Mouse (Mus musculus): ENCODE data around the gene Actb. TPM values are rescaled to one million over a fixed set of nuclear protein-coding genes. Genes with fewer than 3 reads are reported as not detected.
A peak's percentile ranks its signal among the peaks of the same experiment; 100 is the strongest.

The Actb gene
- total and polyA plus RNA-seq, 2 experiments from 2014 or later, result 5,744 to 19,349 TPM

GRCm38 (mm10) chr5:142886761-142887160 lies 19.8 kb downstream of the Actb start:
- WGBS, result 95% methylated on average over 20 of the region's 20 CpGs

GRCm38 (mm10) chr5:142886181-142886580 lies 20.4 kb downstream of the Actb start:
- Histone ChIP-seq H3K4me3 (ENCODE audit: low read depth, low read length) (no peak overlapping the region), H3K4me1 (ENCODE audit: insufficient read depth) (no peaks in the 10 kb centered on the region), H3K4me2 (ENCODE audit: low read depth) (no peak overlapping the region), H3K27me3 (ENCODE audit: insufficient read depth, low read length) (no peaks in the 10 kb centered on the region), H3K9me3 (ENCODE audit: low read length) (no peaks in the 10 kb centered on the region), H3K27ac (ENCODE audit: low read depth, low read length) (no peak overlapping the region), H3K36me3 (ENCODE audit: insufficient read depth) (peaks cover 32% of the 10 kb centered on the region), H3K9ac (no peak overlapping the region)
- ATAC-seq, result no peak
- WGBS, result 99% methylated on average over 19 of the region's 19 CpGs
- DNase-seq, result no peak
- TF ChIP-seq CTCF (IDR thresholded peaks at IDR 0.05; ENCODE audit: low read depth), result no peak

More at GRCm38 (mm10) chr5:142886761-142887160, 19.8 kb downstream of the Actb start:
- ATAC-seq (no peak), DNase-seq (no peak)
- Histone ChIP-seq H3K4me3 (ENCODE audit: low read depth, low read length) (no peak overlapping the region), H3K4me1 (ENCODE audit: insufficient read depth) (no peaks in the 10 kb centered on the region), H3K36me3 (ENCODE audit: insufficient read depth) (peaks cover 32% of the 10 kb centered on the region), H3K27me3 (ENCODE audit: insufficient read depth, low read length) (no peaks in the 10 kb centered on the region), H3K4me2 (ENCODE audit: low read depth) (no peak overlapping the region), H3K9me3 (ENCODE audit: low read length) (no peaks in the 10 kb centered on the region), H3K27ac (ENCODE audit: low read depth, low read length) (no peak overlapping the region), H3K9ac (no peak overlapping the region)
- TF ChIP-seq CTCF (IDR thresholded peaks at IDR 0.05; ENCODE audit: low read depth), result no peak

- ATAC-seq, result no peak
- no peak overlapping the region for H3K9ac ChIP-seq
- DNase-seq, result no peak
- TF ChIP-seq CTCF (IDR thresholded peaks at IDR 0.05; ENCODE audit: low read depth), result no peak
- H3K27ac ChIP-seq (ENCODE audit: low read depth, low read length), result no peak overlapping the region
- no peak overlapping the region for H3K4me2 ChIP-seq (ENCODE audit: low read depth)
- H3K9me3 ChIP-seq (ENCODE audit: low read length), result no peaks in the 10 kb centered on the region
- WGBS, result 95% methylated on average over 11 of the region's 11 CpGs
- H3K4me3 ChIP-seq (ENCODE audit: low read depth, low read length), result no peak overlapping the region
- no peaks in the 10 kb centered on the region for H3K27me3 ChIP-seq (ENCODE audit: insufficient read depth, low read length)
- H3K36me3 ChIP-seq (ENCODE audit: insufficient read depth), result peaks cover 40% of the 10 kb centered on the region
- 0 out of 2 replicates have a peak, but pooled peaks cover 3% of the 10 kb centered on the region for H3K4me1 ChIP-seq (ENCODE audit: insufficient read depth)
These were observed 24.1 kb downstream of the Actb start for GRCm38 (mm10) chr5:142882471-142882870.

- Histone ChIP-seq H3K4me3 (ENCODE audit: low read depth, low read length) (no peak overlapping the region), H3K9me3 (ENCODE audit: low read length) (no peaks in the 10 kb centered on the region), H3K27me3 (ENCODE audit: insufficient read depth, low read length) (no peaks in the 10 kb centered on the region), H3K27ac (ENCODE audit: low read depth, low read length) (no peak overlapping the region), H3K36me3 (ENCODE audit: insufficient read depth) (peaks cover 37% of the 10 kb centered on the region), H3K4me2 (ENCODE audit: low read depth) (no peak overlapping the region), H3K4me1 (ENCODE audit: insufficient read depth) (0 out of 2 replicates have a peak, but pooled peaks cover 3% of the 10 kb centered on the region), H3K9ac (no peak overlapping the region)
- no peak for ATAC-seq
- no peak for DNase-seq
- WGBS, result 83% methylated on average over 8 of the region's 8 CpGs
- TF ChIP-seq CTCF (IDR thresholded peaks at IDR 0.05; ENCODE audit: low read depth), result no peak
These were observed 24.6 kb downstream of the Actb start for GRCm38 (mm10) chr5:142881936-142882335.

GRCm38 (mm10) chr5:142880806-142881516 lies 25.6 kb downstream of the Actb start:
- DNase-seq (no peak), ATAC-seq (no peak)
- H3K27me3 ChIP-seq (ENCODE audit: insufficient read depth, low read length), result no peaks in the 10 kb centered on the region
- WGBS, result 25% methylated on average over 13 of the region's 13 CpGs
- H3K4me2 ChIP-seq (ENCODE audit: low read depth), result no peak overlapping the region
- H3K4me1 ChIP-seq (ENCODE audit: insufficient read depth), result 0 out of 2 replicates have a peak, but pooled peaks cover 3% of the 10 kb centered on the region
- no peak overlapping the region for H3K9ac ChIP-seq
- H3K36me3 ChIP-seq (ENCODE audit: insufficient read depth), result peaks cover 30% of the 10 kb centered on the region
- TF ChIP-seq CTCF (IDR thresholded peaks at IDR 0.05; ENCODE audit: low read depth), result no peak
- H3K9me3 ChIP-seq (ENCODE audit: low read length), result no peaks in the 10 kb centered on the region
- H3K4me3 ChIP-seq (ENCODE audit: low read depth, low read length), result no peak overlapping the region
- 0 out of 2 replicates have a peak overlapping the region, but pooled peaks have one; percentile 35 for H3K27ac ChIP-seq (ENCODE audit: low read depth, low read length)

- TF ChIP-seq CTCF (IDR thresholded peaks at IDR 0.05; ENCODE audit: low read depth), result peak; percentile 17
- H3K4me2 ChIP-seq (ENCODE audit: low read depth), result no peak overlapping the region
- H3K9me3 ChIP-seq (ENCODE audit: low read length), result no peaks in the 10 kb centered on the region
- H3K27me3 ChIP-seq (ENCODE audit: insufficient read depth, low read length), result no peaks in the 10 kb centered on the region
- H3K9ac ChIP-seq, result no peak overlapping the region
- no peak for DNase-seq
- no peak; the same call in 1 of the 2 replicates for ATAC-seq
- H3K27ac ChIP-seq (ENCODE audit: low read depth, low read length), result peak overlapping the region; percentile 35; the same call in 1 of the 2 replicates
- no peak overlapping the region for H3K4me3 ChIP-seq (ENCODE audit: low read depth, low read length)
- H3K36me3 ChIP-seq (ENCODE audit: insufficient read depth), result peaks cover 30% of the 10 kb centered on the region
- 66% methylated on average over 6 of the region's 6 CpGs for whole genome bisulfite sequencing
- 0 out of 2 replicates have a peak, but pooled peaks cover 3% of the 10 kb centered on the region for H3K4me1 ChIP-seq (ENCODE audit: insufficient read depth)
These were observed 26.3 kb downstream of the Actb start for GRCm38 (mm10) chr5:142880246-142880645.

All from forebrain, postnatal 0 days (tissue).